Mouse (Mus musculus): Measurements from ENCODE around the gene Wdr59.

Wdr59 gene

DNA sequence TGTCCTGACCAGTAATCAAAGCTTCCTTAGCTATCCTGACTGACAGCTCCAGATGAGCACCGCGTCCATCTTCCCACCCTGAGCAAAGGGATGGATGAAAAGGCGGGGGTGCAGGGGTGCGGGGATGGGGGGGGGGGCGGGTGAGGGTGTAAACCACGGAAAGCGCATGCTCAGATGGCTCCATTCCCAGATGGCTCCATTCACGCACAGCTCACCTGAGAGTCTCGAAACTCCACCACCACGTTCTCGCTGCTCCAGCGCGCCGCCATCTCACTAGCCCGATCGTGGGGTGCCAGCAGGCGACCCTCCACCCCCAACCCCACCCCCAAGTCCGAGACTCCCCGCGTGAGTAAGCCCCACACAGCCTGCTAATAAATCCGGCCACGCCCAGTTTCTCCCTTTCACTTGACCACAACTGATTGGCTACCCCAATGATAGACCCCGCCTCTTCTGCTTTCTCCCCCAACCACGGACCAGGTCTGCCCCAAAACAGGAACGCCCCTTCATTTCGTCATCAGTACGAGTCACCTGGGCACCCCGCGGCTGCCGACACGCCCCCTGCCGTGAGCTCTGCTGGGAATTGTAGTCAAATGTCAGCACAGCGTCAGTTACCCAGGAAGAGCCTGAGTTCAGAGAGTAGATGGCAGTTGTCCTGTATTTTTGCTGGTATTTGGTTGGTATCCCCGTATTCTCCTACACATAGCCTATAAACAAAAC is at the start of gene Wdr59:
Gene Wdr59 (minus strand): TSS at position 380 of the 717 bp plus-strand sequence.
- peak; percentile 94 to 95 for DNase-seq (ENCODE audit: low read depth in 1 of 2, low spot score in 2 of 2)

DNA sequence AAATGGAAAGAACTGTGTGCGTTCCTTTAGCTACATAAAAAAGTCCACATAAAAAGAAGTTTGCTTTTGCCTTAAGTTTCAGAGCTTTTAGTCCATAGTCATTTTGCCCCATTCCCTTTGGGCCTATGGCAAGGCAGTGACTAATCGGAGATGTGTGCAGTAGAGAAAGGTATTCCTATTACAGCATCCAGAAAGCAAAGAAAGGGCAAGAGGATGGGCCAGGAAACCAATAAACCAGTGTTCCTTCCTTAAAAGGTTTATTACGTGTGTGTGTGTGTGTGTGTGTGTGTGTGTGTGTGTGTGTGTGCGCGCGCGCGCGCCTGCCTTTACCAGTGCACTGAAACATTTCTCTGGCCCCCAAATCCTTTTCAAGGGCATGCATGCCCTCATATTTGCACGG is 49.8 kb upstream of the Wdr59 start:
- no peak for DNase-seq (ENCODE audit: low read depth in 1 of 2, low spot score in 2 of 2)

DNA sequence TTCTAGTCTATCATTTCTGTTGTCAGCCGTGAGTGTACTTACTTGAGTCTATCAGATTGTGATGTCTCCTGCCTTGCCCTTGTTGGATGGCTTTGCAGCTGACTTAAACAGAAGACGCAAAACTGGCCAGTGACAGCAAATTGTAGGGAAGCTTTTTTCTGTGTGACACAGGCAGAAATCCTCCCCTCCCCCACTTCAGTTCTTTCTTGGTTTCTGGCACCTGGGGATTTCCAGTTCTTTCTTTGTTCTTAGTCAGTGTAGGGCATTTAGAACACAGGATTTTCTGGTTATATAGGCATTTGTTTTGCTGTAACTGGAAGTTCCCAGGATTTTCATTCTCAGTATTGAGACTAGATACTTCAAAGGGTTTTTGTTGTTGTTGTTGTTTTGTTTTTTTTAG is 48.5 kb upstream of the Wdr59 start:
- DNase-seq (ENCODE audit: low read depth in 1 of 2, low spot score in 2 of 2): no peak

DNA sequence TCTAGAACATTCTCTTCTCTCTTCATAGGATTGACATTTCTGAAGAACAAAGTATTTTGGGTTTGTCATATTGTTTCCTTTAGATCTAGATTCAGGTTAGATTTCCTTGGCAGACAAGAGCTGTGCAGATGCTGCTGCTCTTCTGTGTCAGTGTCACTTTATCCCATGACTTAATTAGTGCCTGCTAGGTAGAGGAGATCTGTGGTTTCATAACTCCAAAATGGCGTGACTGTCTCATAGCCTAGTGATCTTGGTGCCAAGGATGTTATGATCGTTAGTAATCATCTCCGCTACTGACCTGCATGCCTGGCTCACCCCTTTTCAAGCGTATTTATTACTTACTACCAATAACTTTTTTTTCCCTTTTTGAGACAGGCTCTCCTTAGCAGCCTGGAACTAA is 48.0 kb upstream of the Wdr59 start:
- no peak for DNase-seq (ENCODE audit: low read depth in 1 of 2, low spot score in 2 of 2)

DNA sequence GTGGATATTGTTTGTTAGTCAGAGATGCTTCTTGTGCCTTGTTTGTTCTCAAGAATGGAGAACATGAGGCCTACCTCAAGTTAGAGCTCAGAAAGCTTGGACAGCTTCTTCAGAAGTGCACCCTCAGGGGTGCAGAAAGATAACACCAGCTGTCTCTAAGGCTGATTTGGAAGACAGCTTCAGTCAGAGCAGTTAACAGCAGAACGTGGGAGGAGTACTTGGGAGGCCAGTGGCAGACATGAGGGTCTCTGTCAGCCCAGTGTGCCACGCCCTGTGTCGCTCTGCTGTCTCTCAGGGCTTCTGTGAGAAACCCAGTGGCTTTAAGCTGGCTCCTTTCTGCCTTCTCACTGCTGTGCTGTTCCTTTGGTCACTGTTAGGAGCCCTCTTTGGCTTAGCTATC is 46.1 kb upstream of the Wdr59 start:
- DNase-seq (ENCODE audit: low read depth in 1 of 2, low spot score in 2 of 2): no peak

DNA sequence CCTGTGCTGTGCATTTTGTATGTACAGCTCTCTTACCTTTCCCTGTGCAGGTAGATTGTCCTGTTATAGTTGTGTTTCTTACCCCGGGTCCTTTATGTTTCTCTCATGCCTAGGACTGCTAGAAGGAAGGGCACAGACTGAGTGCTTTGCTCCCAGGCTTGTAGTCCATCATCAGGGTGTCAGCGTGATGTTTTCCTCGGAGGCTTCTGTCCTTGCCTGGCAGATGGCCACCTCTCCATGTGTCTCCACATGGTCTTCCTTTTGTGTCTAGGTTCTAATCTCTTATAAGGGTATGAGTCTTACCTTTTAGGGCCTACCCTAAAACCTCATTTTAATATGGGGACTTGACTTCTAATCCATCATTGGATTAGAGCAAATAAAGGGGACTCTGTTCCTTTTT is 45.7 kb upstream of the Wdr59 start:
- DNase-seq (ENCODE audit: low read depth in 1 of 2, low spot score in 2 of 2): no peak

DNA sequence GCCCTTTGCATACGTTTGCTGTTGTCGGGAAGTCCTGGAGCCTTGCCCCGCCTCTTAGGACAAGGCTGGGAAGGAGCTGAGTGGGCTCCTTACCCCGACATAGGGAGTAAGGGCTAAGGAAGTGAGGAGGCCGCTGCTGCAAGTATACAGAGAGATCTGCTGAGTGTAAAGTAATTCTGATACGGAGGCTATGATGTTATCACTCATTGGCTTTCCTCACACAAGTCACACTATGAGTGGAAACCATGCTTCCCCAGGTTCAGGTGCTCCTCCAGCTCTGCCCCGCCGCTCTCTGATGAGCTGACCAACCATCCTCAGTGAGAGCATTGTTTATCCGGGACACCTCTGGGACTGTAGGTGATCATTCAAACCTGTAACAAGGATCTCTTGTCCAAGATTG is 44.4 kb upstream of the Wdr59 start:
- DNase-seq (ENCODE audit: low read depth in 1 of 2, low spot score in 2 of 2): no peak

DNA sequence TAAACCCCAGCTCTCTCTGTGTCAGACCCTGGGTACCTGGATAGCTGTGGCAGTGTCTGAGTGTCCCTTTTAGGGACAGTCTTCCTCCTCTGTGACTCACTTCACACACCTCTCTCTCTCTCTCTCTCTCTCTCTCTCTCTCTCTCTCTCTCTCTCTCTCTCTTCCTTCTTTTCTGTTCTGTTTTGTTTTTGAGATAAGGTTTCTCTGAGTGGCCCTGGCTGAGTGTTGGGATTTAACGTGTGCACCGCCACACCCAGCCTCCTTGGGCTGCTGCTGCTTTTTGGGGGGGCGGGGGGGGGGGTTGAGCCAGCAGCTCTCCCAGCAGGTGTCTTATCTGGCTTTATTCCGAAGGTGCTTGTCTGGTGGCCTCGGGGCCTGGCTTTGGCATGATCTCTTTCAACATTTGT is 43.9 kb upstream of the Wdr59 start:
- no peak for DNase-seq (ENCODE audit: low read depth in 1 of 2, low spot score in 2 of 2)

DNA sequence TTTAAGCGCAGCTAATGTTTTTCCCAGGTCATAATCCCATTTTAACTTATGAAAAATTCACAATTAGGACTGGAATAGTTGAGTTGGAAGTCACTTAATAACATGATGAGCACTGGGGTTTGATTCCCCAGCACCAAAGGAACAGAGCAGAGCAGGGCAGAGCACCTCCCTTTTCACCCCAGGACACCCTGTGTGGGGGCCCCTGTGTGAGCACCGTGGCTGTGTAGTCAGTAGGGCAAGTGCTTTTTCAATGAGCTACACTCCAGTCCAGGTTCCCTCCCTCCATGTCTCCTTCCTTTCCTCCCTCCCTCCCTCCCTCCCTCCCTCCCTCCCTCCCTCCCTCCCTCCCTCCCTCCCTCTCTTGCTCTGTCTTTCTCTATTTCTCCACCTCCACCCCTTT is 42.2 kb upstream of the Wdr59 start:
- DNase-seq (ENCODE audit: low read depth in 1 of 2, low spot score in 2 of 2): no peak

DNA sequence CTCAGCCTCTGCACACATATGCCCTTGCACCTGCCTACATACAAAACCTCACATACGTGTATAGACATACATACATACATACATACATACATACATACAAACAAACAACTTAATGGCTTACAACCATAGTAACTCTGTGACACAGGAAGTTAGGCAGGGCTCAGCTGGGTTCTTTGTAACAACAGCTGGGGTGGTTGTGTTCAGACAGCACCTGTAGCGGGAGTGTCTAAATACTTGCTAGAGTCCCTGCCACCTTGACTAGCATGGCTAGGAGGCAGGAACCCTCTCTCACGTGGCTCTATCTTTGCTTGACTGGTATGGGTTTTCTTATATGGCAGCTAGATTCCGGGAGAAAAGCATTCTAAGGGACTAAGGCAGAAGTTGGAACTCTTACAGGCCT is 41.8 kb upstream of the Wdr59 start:
- DNase-seq (ENCODE audit: low read depth in 1 of 2, low spot score in 2 of 2): no peak

DNA sequence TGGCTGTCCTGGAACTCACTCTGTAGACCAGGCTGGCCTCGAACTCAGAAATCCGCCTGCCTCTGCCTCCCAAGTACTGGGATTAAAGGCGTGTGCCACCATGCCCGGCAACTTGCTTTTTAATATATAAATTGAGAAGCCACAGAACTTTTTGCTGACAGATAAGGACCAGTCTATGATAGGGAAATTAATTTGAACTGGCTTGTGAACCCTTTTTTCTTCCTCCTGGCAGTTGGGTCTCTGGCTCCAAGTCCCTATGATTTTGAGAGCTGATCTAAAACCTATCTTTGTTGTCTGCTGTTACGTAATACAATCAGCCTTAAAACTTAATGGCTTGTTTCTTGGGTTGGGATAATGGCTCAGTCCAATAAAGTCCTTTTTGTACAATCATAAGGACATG is 41.2 kb upstream of the Wdr59 start:
- no peak for DNase-seq (ENCODE audit: low read depth in 1 of 2, low spot score in 2 of 2)

DNA sequence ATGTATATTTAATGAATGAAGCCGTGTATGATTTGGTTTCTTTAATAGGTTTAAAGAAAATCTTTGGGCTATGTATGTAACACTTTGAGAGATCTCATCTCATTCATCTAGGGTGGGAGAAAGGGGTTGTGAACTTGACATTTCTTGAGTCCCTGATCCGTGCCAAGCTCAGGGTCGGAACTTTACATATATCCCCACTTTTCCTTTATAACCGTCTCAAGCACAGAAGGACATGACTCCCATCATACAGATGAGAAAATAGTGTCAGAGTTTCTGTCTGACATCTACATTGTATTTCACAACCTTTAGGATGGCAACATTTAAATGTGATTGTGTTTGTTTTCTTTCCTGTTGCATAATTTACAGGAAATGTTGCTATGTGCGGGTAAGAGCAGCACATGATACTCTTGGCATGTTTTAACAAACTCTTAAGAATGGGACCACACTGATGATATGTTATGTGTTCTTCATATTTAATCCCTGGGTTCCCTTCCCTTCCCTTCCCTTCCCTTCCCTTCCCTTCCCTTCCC is 40.4 kb upstream of the Wdr59 start:
- DNase-seq (ENCODE audit: low read depth in 1 of 2, low spot score in 2 of 2): no peak

DNA sequence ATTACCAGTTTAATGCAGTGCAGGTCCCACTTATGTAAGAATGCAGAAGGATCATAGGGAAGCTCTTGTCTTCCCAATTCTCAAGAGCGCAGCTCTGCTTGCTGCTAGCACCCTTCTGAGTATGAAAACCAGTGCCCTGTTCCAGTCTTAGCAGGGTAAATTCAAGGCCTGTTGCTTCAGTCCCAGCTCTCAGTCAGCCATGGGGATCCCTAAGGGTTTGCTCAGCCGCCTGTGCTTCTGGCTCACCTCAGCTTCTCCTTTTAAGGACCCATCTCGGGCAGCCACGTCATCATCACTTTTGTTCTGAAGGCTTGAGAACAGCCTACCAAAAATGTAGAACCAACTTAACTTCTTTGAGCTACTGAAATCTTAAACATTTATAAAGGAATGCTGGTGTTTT is 39.9 kb upstream of the Wdr59 start:
- peak; percentile 32 to 61 for DNase-seq (ENCODE audit: low read depth in 1 of 2, low spot score in 2 of 2)

DNA sequence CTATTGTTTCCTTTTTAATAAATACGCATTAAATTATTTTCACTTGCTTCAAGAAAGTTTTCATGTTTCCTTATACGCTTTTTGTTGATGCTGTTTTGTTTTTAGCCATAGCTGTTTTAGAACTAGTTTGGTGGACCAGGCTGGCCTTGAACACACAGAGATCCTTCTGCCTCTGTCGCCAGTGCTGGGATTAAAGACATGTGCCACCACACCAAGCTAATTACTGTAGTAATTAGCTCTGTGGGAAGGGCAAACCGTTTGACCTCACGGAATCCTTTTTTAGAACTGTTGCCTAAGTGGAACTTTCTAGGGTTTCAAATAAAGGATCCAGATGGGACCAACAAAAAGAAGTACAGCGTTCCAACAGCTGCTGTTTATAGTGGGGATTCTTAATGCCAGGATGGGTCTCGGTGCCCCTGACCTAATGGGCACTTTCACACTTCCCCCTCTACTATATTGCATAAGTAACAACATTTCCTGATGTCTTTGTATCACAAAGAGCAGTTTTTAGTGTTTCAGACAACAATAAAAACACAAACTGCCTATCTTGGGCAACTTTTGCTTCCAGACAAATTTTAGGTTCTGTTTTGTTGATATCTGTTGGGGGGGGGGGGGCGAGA is 29.7 kb upstream of the Wdr59 start:
- no peak for DNase-seq (ENCODE audit: low read depth in 1 of 2, low spot score in 2 of 2)

DNA sequence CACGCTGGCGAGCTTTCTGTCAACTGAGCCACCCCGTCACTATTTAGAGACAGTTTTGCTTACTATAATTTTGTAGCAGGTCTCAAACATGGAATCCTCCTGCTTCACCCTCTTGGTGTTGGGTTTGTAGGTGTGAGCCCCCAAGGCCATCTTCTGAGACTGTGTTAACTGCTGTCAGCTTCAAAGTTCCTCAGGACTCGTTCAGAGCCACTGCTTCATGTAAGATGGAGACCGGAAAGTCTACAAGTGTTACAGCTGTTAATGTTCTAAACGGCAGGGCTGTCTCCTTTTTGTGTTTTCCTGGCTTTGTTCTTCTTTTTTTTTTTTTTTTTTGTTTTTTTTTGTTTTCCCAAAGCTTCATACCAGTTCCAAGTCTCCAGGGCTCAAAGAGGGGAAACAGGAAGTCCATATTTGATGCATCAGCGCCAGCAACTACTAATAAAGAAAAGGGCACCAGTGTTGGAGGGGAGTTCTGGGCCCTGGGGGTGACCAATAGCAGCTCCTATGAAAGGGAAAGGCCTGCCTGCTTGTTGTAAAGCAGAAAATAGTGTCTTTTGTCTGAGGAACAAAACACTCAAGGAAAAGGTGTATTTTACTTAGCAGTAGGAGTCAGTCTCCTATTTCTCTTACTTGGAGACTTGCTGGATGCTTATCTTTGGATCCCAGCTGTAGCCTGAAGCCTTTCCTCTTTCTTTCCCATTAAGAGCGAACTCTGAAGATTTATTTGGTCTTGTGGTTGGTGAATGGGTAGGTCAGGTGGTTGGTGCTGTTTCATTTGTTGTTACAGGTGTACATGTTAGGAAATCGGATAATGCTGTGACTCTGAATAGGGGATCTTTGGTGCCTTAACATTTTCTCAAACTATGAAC is 28.3 kb upstream of the Wdr59 start:
- DNase-seq (ENCODE audit: low read depth in 1 of 2, low spot score in 2 of 2): no peak

DNA sequence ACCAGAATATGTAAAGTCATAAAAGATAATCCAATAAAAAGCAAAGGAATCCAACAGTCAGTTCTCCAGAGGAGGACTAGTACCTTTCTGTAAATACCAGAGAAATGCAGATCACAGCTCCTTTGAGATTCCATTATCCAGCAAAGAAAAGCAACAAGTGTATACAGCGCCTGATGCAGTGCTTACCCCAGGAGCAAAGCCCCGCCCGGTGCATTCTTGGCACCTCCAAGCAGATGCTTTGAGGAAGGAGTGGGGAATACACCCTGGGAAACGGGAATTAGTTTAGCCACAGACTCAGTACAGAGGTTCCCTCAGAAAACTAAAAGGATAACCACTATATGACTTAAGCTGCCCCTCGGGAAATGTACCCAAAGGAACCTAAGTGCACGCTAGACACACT is 26.3 kb upstream of the Wdr59 start:
- no peak for DNase-seq (ENCODE audit: low read depth in 1 of 2, low spot score in 2 of 2)

DNA sequence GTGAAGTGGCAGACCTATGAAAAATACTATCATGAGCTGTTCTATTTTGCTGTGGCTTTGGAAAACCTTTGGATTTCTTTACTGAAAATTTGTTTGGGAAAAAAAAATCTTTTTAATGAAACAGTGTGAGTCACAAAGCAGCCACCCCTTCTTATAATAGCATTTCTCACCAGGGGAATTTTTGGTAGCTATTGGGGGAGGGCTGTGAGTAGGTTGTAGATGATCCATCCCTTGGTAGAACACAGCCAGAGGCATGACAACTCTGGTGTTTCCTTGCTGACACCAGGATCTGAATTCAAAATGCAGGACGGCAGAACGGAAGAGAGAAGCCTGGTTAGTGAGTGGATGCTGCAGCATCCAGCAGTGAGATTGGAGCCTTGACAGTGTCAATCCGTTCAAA is 25.3 kb upstream of the Wdr59 start:
- DNase-seq (ENCODE audit: low read depth in 1 of 2, low spot score in 2 of 2): no peak

DNA sequence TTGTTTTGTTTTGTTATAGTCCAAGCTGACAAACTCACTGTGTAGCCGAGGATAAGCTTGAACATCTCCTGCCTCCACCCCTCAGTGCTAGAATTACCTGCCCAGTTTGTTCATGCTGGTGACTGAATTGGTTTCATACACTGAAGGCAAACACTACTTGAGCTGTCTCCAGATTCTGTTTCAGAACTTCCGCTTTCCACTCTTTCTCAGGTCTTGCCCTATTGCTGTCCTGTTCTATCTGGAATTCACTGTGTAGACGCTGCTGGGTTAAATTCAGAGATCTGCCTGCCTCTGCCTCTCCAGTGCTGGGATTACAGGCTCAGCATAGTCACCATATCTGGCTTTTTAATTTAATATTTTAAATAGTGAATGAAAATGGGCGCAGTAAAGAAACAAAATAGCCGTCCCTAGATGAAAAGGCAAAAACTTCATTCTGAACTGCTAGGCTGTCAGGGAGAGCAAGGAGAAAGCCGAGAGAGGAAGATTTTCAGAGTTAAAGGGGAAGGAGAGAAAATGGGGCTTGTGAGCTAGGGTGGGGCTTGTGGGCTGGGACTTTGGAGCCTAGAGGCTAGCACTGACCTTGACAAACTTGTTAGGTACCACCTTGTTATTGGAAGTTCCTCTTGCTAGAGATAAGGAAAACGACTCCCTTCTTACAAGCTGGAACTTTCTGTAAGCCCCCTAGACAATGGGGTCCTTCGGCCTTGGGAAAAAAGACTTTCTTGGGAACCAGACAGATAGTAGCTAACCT is 23.7 kb upstream of the Wdr59 start:
- no peak for DNase-seq (ENCODE audit: low read depth in 1 of 2, low spot score in 2 of 2)

DNA sequence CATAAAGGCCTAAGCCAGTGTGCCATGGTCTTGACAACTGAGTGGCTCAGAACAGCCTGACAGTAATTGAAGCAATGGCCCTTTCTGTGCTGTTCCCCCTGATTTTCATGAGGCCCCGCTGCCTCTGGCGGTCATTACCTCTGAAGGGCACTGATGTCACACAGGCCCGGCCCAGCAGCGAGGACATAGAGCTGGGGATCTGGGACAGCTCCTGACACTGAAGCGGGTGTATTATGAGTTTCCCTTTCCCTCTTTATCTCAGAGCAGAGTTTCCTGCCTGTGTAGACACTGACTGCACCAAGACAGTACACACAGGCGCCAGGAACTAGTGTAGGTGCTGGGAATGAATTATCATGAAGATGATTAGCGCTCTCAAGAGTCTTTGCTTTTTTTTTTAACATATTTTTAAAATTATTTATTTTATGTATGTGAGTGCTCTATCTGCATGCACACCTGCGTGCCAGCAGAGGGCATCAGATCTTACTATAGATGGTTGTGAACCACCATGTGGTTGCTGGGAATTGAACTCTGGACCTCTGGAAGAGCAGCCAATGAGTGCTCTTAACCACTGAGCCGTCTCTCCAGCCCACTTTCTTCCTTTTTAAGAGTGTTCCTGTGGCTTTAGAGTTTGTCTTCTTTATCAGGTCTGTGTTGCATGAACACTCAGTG is 22.0 kb upstream of the Wdr59 start:
- no peak for DNase-seq (ENCODE audit: low read depth in 1 of 2, low spot score in 2 of 2)

DNA sequence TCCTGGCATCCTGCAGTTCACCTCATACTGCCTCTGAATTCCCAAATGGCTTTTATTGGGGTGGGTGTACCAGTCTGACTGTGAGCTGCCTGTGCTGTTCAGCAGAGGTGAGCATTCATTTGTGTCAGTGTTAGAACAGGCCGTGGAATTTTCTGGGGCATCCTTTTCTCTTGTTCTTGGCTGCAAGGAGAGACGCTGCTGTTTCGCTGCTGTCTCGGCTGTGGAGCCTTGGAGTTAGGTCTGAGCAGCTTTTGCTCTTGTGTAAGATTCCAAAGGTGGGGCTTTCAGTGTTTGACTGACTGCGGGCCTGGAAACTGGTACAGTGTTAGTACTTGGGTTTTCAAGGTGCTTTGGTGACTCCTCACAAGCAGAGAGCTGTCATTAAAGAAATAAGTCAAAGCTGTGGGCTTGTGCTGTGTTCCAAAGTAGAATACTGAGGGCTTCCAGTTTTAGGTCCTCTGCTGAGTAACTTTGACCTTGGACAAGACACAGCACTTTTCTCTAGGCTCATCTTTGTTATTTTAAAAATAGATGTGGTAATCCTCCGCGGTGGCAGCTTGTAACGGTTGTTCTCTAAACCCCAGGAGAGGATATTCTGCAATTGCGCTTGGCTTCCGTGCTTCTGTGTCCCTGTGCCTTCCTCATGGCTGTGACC is 17.7 kb upstream of the Wdr59 start:
- peak in 1 of 2 experiments; percentile 8 for DNase-seq (ENCODE audit: low read depth in 1 of 2, low spot score in 2 of 2)
